Mouse (Mus musculus) hindbrain, postnatal 0 days (tissue): ENCODE measurements around the gene Zbtb22. TPM values are rescaled to one million over a fixed set of nuclear protein-coding genes. Genes with fewer than 3 reads are reported as not detected.
A peak's percentile ranks its signal among the peaks of the same experiment; 100 is the strongest.

ENCODE experiments used
- ATAC-seq: fragments of 200-750 bp; cut with Nextera tagmentation; 2 replicates; pipeline ENCODE4 v1.8.0; 2017; ENCODE audit warnings: mild to moderate bottlenecking, moderate TSS enrichment, moderate library complexity
- DNase-seq: peaks from one replicate; pipeline ENCODE4 v3.0.0-alpha.2; 2015; ENCODE audit warnings: low spot score
- H3K27ac ChIP-seq: fragments of 300-500 bp; sonication (generic); 2 replicates; pipeline ENCODE4 v1.5.1; 2014; ENCODE audit warnings: mild to moderate bottlenecking
- H3K27me3 ChIP-seq: fragments of 300-500 bp; sonication (generic); 2 replicates; pipeline ENCODE4 v1.6.1; 2014; ENCODE audit warnings: low read length, mixed read lengths; ENCODE audit not compliant: insufficient read depth
- H3K36me3 ChIP-seq: fragments of 300-500 bp; sonication (generic); 2 replicates; pipeline ENCODE4 v1.6.1; 2014; ENCODE audit warnings: low read length, mixed read lengths; ENCODE audit not compliant: insufficient read depth
- H3K4me1 ChIP-seq: fragments of 300-500 bp; sonication (generic); 2 replicates; pipeline ENCODE4 v1.6.1; 2014; ENCODE audit warnings: antibody characterized with exemption, low read length, mixed read lengths; ENCODE audit not compliant: insufficient read depth
- H3K4me2 ChIP-seq: fragments of 300-500 bp; sonication (generic); 2 replicates; pipeline ENCODE4 v1.6.1; 2014; ENCODE audit warnings: low read depth, mild to moderate bottlenecking, low read length, moderate library complexity, mixed read lengths
- H3K4me3 ChIP-seq: fragments of 300-500 bp; sonication (generic); 2 replicates; pipeline ENCODE4 v1.5.1; 2014; ENCODE audit warnings: low read length
- H3K9ac ChIP-seq: fragments of 300-500 bp; sonication (generic); replicated peaks from 2 replicates; pipeline ENCODE4 v1.6.1; 2014; ENCODE audit warnings: mild to moderate bottlenecking, low read length, moderate library complexity, mixed read lengths
- H3K9me3 ChIP-seq: fragments of 300-500 bp; sonication (generic); 2 replicates; pipeline ENCODE4 v1.6.1; 2016; ENCODE audit warnings: low read length, mixed read lengths
- CTCF ChIP-seq: IDR thresholded peaks from 2 replicates; pipeline ENCODE4 v1.5.1; 2016; ENCODE audit warnings: antibody characterized with exemption, control low read depth, low read depth
- WGBS: fragments of 180-500 bp; shearing (Covaris S2); extraction: QIAGEN DNeasy Blood & Tissue Kit; methylation state at CpG from one replicate; pipeline ENCODE4 v1.1.7; 2014; 5-methylcytosine and 5-hydroxymethylcytosine counted together
- polyA plus RNA-seq: library from polyadenylated mRNA; unstranded; fragments of >200 nt; fragmentation: Nextera tagmentation; extraction: Ambion mirVana; gene quantifications from 2 replicates; pipeline ENCODE4 v1.2.1, GENCODE M21; 2015
- total RNA-seq: library from RNA; depleted of rRNA; stranded (reverse); fragments of >200 nt; gene quantifications from 2 replicates; pipeline ENCODE4 v1.2.3, GENCODE M21; 2014

Zbtb22 gene
- total and polyA plus RNA-seq, 2 experiments from 2014 or later: 23.0 to 58.5 TPM

DNA sequence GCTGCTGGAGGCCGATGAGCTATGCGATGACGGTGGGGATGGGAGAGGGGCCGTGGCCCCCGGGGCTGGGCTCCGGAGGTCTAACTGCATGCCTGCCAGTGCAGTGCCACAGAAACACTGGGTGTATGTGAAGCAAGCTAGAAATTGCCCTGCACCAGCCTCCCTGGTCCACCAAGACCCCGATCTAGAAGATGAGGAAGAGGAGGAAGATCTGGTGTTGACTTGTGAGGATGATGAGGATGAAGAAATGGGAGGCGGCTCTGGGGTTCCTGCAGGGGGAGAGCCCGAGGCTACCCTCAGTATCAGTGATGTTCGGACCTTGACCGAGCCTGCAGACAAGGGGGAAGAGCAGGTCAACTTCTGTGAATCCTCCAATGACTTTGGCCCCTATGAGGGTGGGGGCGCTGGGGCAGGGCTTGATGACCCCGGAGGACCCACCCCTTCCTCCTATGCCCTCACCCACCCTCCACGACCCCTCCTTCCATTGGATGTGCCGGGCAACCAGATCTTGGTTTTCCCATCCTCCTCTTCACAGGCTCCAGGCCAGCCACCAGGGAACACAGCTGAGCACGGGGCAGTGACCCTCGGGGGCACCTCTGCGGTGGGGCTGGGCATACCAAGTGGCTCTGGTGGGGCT, 2.1 kb downstream of the Zbtb22 start:
- H3K9me3 ChIP-seq: no peaks in the 10 kb centered on the region
- 0 out of 2 replicates have a peak, but pooled peaks cover 5% of the 10 kb centered on the region for H3K4me1 ChIP-seq
- H3K27me3 ChIP-seq: no peaks in the 10 kb centered on the region
- H3K36me3 ChIP-seq: peaks cover 16% of the 10 kb centered on the region; the same call in 1 of the 2 replicates
- H3K9ac ChIP-seq: no peak overlapping the region
- no peak overlapping the region for H3K27ac ChIP-seq
- no peak for ATAC-seq
- H3K4me2 ChIP-seq: no peak overlapping the region
- DNase-seq: no peak
- 83% methylated on average over 18 of the region's 18 CpGs for WGBS
- H3K4me3 ChIP-seq: no peak overlapping the region
- TF ChIP-seq CTCF: no peak

DNA sequence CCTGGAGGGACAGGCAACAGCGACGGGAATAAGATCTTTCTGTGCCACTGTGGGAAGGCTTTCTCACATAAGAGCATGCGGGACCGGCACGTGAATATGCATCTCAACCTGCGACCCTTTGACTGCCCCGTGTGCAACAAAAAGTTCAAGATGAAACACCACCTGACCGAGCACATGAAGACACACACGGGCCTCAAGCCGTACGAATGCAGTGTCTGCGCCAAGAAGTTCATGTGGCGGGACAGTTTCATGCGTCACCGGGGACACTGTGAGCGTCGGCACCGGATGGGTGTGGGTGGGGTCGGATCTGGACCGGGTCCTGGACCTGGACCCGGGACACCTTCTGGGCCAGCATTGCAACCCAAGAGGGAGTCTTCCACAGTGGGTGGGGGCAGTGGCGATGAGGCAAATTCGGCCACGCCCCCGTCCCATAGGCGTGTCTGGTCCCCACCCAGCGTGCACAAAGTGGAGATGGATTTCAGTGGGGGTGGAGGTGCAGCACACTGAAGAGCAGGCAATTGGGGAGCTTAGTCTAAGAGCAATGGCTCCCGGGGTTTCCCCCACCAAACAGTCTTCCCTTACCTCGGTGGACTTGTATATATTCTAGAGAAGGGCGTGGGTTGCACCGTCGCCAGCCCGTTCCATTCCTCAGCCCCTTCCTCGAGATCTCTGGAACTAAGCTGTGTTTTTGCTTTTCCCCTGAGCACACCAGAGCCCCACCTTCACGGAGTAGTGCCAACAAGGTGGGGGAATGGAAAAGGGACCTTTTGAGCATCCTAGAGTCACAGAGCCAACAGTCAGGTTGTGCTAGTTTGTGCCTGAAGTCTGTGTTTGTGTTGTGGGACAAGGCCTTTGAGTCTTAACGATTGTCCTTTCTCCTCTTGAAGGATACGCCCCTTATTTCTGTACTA, 2.8 kb downstream of the Zbtb22 start:
- no peak for TF ChIP-seq CTCF
- Histone ChIP-seq H3K36me3 (peaks cover 11% of the 10 kb centered on the region; the same call in 1 of the 2 replicates), H3K27me3 (no peaks in the 10 kb centered on the region), H3K9ac (no peak overlapping the region), H3K4me2 (peak overlapping the region; percentile 74), H3K9me3 (no peaks in the 10 kb centered on the region), H3K27ac (no peak overlapping the region), H3K4me3 (peak overlapping the region; percentile 48; the same call in 1 of the 2 replicates), H3K4me1 (0 out of 2 replicates have a peak, but pooled peaks cover 5% of the 10 kb centered on the region)
- WGBS: 62% methylated on average over 37 of the region's 37 CpGs
- ATAC-seq: no peak
- no peak for DNase-seq

DNA sequence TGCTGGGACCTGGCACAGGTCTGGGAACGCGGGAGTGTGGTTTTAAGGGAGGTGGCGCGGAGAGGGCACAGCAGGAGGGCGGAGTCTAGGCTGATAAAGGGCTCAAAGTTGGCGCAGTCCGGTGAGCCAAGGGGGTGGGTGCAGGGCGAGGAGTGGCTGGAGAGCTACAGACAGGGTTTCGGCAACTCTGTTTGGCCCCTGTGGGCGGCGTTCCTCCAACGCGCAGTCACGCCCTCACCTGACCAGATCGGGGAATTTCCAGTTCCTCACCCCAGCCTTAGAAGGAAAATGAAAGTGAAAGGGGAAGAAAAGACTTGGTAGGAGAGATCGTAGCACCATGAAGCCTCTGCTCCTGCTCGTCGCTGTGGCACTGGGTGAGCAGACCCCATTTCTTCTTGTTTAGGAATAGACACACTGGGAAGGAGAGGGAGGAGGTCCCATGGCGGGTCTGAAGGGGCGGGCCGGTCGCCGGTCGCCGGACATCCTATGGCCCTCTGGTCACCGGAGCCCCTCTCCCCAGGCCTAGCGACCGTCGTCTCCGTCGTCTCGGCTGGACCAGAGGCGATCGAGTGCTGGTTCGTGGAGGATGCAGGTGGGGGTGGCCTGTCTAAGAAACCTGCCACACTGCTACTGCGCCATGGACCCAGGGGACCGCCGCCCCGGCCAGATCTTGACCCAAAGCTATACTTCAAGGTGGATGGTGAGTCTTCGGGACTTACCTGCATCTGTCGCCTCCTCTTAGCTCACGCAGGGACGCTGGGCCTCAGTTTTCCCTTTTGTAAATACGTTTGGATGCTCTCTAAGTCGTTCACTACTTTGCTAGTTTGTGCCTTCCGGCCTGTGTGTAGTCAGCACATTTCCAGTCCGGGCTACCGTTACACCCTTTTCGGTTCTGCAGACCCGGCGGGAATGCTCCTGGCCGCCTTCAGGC, 3.9 kb downstream of the Zbtb22 start:
- DNase-seq (peak; percentile 51), ATAC-seq (no peak)
- Histone ChIP-seq H3K4me3 (peak overlapping the region; percentile 48), H3K27me3 (no peaks in the 10 kb centered on the region), H3K9me3 (no peaks in the 10 kb centered on the region), H3K4me2 (peak overlapping the region; percentile 74), H3K4me1 (0 out of 2 replicates have a peak, but pooled peaks cover 5% of the 10 kb centered on the region), H3K27ac (peak overlapping the region; percentile 59), H3K36me3 (peaks cover 2% of the 10 kb centered on the region; the same call in 1 of the 2 replicates), H3K9ac (peak overlapping the region; percentile 52)
- TF ChIP-seq CTCF: peak; percentile 47
- 3% methylated on average over 52 of the region's 52 CpGs for WGBS

DNA sequence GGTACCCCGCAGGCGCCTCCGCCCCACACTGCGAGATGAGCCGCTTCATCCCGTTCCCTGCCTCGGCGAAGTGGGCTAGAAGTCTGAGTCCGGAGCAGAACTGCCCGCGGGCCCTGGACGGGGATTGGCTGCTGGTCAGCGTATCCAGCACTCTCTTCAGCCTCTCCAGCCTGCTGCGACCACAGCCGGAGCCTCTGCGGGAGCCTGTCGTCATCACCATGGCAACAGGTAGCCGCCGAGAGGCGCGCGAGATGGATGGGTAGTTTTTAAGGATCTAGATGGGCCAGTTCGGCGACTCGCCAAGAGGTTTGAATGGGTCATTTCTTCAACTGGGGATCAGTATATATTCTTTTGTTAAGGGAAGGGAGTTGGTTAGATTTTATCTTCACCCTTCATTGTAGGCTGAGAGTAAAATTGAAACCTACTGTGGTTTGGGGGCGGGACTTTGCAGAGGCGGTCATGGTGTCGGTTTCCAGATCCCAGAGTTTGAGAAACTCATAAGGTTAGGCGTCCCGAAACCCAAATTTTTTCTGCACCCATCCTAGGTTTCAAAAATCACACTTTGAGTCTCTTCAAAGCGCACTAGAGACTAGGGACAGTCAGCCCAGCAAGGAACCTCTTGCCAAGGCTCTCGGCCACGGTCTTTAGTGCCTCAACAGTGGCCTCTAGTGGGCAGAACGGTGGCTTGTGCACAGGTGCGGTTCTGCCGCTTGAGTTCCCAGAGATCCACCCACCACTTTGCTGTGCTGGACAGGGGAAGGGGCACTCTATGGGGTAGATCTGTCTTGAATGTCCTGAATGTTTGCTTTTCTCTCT, 4.8 kb downstream of the Zbtb22 start:
- DNase-seq (peak; percentile 86), ATAC-seq (peak; percentile 27; the same call in 1 of the 2 replicates)
- Histone ChIP-seq H3K9ac (peak overlapping the region; percentile 52), H3K27me3 (no peaks in the 10 kb centered on the region), H3K36me3 (no peaks in the 10 kb centered on the region), H3K9me3 (no peaks in the 10 kb centered on the region), H3K4me1 (0 out of 2 replicates have a peak, but pooled peaks cover 5% of the 10 kb centered on the region), H3K27ac (peak overlapping the region; percentile 59), H3K4me2 (peak overlapping the region; percentile 74), H3K4me3 (peak overlapping the region; percentile 48)
- 2% methylated on average over 36 of the region's 36 CpGs for WGBS
- peak; percentile 87 for TF ChIP-seq CTCF

DNA sequence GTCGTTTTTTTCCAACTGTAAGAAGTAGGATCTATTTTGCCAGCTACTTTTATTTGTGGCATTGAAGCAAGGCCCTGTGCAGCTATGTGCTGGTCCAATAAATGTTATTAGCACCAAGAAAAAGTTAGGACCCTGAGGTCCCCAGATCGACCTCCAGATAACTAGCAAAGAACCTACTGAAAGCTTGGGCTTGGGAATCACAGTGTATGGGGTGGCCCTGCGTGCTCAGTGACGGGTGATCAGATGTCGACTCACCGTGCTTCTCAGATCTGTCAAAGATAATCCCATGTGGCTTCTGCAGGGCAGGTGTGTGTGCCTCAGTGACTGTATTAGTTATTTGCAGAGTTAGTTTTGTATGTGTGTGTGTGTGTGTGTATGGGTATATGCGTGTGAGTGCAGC, 5.7 kb downstream of the Zbtb22 start:
- Histone ChIP-seq H3K4me2 (no peak overlapping the region), H3K4me1 (0 out of 2 replicates have a peak, but pooled peaks cover 5% of the 10 kb centered on the region)

More for the DNA sequence above, 5.7 kb downstream of the Zbtb22 start:
- no peak overlapping the region for H3K9ac ChIP-seq
- DNase-seq: no peak
- no peaks in the 10 kb centered on the region for H3K27me3 ChIP-seq
- no peaks in the 10 kb centered on the region for H3K9me3 ChIP-seq
- no peak overlapping the region for H3K27ac ChIP-seq
- H3K36me3 ChIP-seq: no peaks in the 10 kb centered on the region
- ATAC-seq: no peak
- no peak for TF ChIP-seq CTCF
- WGBS: 86% methylated on average over 7 of the region's 7 CpGs
- H3K4me3 ChIP-seq: no peak overlapping the region
